Mouse (Mus musculus): ENCODE data around the gene Tchp.

DNA sequence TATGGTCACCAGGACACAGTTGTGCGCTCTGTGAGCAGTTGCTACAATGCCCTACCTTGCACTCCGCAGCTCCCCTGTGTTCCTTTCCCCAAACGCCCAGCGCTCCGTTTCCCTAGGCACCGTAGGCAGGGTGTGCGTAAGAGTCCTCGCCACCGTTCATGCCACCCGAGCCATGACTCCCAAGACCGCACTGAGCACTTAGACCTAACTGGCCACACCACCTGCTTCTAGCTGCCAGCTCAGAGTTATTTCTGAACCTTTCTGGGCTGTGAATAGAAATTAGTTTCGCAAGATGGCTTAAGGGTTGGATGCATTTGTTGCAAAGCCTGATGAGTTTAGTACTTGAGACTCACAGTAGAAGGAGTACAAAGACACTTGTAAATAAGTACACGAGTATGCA is 15.3 kb downstream of the Tchp start:
- TF ChIP-seq MAFK (IDR thresholded peaks at IDR 0.05; ENCODE audit: insufficient read depth, low read depth, low read length) (no peak), CHD2 (IDR thresholded peaks at IDR 0.05; ENCODE audit: low read depth, low read length) (no peak)

All from ES-E14 (cell line).